Mouse (Mus musculus): ENCODE measurements at regions not wholly inside any gene's neighbourhood (a gene's known extent, or its start where the extent isn't known, plus 50 kb on each side); places are given as distances from the start of the nearest gene placed in this dataset.

DNA sequence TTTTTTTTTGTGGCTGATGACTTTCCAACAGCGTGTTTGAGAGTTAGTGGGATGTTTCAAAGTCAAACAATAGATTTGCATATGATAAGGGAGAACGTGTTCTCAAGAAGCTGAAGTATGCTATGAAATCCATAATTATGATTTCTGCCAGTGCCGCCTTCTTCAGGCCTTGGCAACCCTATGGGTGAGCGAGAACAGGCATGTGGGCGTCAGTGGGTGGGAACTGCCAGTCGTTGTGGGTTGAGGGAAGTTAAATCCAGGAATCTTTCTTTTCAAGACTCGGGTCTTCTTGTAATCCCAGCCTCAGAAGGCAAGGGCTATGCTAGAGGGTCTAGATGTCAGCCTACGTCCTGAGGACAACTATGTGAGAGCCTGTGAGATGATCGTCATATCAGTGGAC, 60.6 kb upstream of the Slc30a5 start:
- WGBS, result 90% methylated on average over 9 of the region's 9 CpGs
- no peak overlapping the region for H3K4me3 ChIP-seq
- no peaks in the 10 kb centered on the region for H3K27me3 ChIP-seq (replicated peaks)
- no peaks in the 10 kb centered on the region for H3K36me3 ChIP-seq (replicated peaks)
- no peak for ATAC-seq (replicated peaks)
- no peak overlapping the region for H3K4me2 ChIP-seq
- 0 out of 2 replicates have a peak, but pooled peaks cover 3% of the 10 kb centered on the region for H3K4me1 ChIP-seq
- H3K9ac ChIP-seq, result no peak overlapping the region
- no peak overlapping the region for H3K27ac ChIP-seq
- no peaks in the 10 kb centered on the region for H3K9me3 ChIP-seq

DNA sequence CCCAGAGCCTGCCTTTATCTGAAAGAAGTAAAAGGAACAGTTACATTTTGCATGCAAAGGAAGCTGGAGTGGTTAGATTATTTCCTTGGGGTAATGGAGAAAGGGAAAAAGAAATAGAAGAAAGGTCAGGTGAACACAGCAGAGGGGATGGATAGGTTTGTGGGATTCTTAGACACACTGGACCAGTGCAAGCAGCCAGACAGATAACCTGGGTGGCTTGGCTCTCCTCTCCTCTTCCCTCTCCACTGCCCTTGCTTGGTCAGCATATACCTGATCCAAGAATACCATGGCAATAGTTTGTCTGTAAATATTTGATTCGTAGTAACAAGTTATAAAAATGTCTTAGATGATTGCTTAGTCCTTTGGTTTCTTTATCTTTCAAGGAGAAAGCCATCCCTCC, 59.9 kb upstream of the Slc30a5 start:
- no peaks in the 10 kb centered on the region for H3K9me3 ChIP-seq
- 89% methylated on average over 1 of the region's 1 CpGs for WGBS
- H3K4me2 ChIP-seq, result peak overlapping the region; percentile 42
- H3K4me3 ChIP-seq, result no peak overlapping the region
- 0 out of 2 replicates have a peak overlapping the region, but pooled peaks have one; percentile 31 for H3K27ac ChIP-seq
- H3K36me3 ChIP-seq (replicated peaks), result no peaks in the 10 kb centered on the region
- peak; percentile 39; the same call in 1 of the 2 replicates for ATAC-seq (replicated peaks)
- 0 out of 2 replicates have a peak, but pooled peaks cover 3% of the 10 kb centered on the region for H3K4me1 ChIP-seq
- no peak overlapping the region for H3K9ac ChIP-seq
- H3K27me3 ChIP-seq (replicated peaks), result no peaks in the 10 kb centered on the region

DNA sequence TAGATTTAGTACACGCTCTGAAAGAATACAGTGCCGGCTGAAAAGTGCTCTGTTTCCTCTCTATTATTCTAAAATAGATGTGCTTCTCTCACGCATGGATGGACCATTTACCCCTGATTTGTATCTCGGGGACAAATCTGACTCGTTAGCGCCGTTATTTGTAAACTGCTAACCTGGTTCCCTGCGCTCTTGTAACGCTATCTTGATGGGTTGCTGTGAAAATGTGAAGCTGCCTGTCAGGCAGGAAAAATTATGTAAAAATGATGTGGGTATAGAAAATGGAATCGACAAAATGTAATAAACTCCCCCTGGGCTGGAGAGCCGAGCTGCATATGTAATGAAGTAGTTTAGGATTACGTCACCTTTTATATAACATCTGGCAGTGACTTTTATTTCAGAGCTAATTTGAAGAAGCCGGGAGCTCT, 59.4 kb upstream of the Slc30a5 start:
- Histone ChIP-seq H3K9me3 (no peaks in the 10 kb centered on the region), H3K9ac (no peak overlapping the region), H3K27ac (peak overlapping the region; percentile 62), H3K4me3 (peak overlapping the region; percentile 22), H3K4me2 (peak overlapping the region; percentile 42), H3K27me3 (replicated peaks) (no peaks in the 10 kb centered on the region), H3K4me1 (0 out of 2 replicates have a peak, but pooled peaks cover 3% of the 10 kb centered on the region), H3K36me3 (replicated peaks) (no peaks in the 10 kb centered on the region)
- WGBS, result 32% methylated on average over 13 of the region's 13 CpGs
- ATAC-seq (replicated peaks), result peak; percentile 66

DNA sequence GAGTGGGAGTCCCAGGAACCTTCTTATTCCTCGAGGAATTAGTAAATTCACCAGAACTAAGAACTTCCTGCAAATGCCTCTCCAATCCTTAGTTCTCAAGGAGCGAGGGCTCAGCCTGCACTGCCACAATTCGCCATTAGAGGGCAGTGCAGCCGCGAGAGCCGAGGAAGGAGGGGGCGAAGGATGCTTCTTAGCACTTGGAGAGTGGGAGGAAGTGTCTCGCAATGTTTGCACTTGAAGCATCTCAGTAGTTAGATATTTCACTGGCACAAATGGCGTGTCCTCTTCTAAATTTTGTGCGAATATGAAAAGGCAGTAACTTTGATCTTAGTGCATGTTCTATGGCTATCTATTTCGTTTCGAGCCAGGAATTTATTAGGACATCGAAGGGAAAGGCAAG, 59.0 kb upstream of the Slc30a5 start:
- H3K9ac ChIP-seq, result no peak overlapping the region
- no peaks in the 10 kb centered on the region for H3K36me3 ChIP-seq (replicated peaks)
- H3K9me3 ChIP-seq, result no peaks in the 10 kb centered on the region
- 0 out of 2 replicates have a peak, but pooled peaks cover 3% of the 10 kb centered on the region for H3K4me1 ChIP-seq
- peak overlapping the region; percentile 62 for H3K27ac ChIP-seq
- peak overlapping the region; percentile 42 for H3K4me2 ChIP-seq
- H3K27me3 ChIP-seq (replicated peaks), result no peaks in the 10 kb centered on the region
- peak; percentile 81 for ATAC-seq (replicated peaks)
- H3K4me3 ChIP-seq, result peak overlapping the region; percentile 22
- WGBS, result 19% methylated on average over 13 of the region's 13 CpGs

DNA sequence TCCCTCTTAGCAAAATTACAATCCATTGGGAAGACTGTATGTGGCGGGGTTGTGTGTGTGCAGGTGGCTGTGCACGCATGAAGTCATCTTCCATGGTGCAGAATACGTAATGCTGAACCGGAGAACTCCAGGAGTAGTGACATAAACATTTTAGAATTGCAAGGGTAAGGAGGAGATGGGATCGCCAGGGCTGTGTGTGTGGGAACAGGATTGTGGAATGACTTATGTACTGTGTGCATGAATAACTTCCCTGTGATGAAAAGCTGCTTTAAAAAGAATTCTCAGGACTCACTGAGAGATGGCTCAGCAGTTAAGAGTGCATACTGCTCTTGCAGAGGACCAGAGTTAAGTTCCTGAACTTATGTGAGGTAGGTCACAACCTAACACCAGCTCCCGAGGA, 57.2 kb upstream of the Slc30a5 start:
- Histone ChIP-seq H3K9me3 (no peaks in the 10 kb centered on the region), H3K4me3 (no peak overlapping the region), H3K27me3 (replicated peaks) (no peaks in the 10 kb centered on the region), H3K4me2 (no peak overlapping the region), H3K27ac (no peak overlapping the region), H3K36me3 (replicated peaks) (no peaks in the 10 kb centered on the region), H3K9ac (no peak overlapping the region), H3K4me1 (0 out of 2 replicates have a peak, but pooled peaks cover 3% of the 10 kb centered on the region)
- ATAC-seq (replicated peaks), result no peak
- WGBS, result 81% methylated on average over 6 of the region's 6 CpGs

DNA sequence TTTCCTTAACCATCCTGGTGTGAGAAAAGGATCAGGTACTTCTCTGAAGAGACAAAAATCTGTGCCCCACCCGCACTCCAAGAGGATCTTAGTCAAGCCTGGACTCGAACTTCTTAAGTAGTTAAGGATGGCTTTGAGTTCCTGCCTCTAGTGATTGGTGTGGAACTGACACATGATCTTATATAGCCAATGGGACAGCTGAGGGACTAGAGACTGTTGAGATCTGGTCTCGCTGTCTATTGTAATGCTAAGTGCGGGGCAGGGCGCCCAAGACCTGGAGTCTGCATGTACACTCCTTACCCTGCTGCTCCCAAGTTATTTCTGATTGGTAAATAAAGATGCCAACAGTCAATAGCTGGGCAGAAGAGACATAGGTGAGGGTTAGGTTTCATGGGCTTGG, 55.3 kb upstream of the Slc30a5 start:
- Histone ChIP-seq H3K9ac (no peak overlapping the region), H3K4me1 (0 out of 2 replicates have a peak, but pooled peaks cover 3% of the 10 kb centered on the region), H3K4me3 (no peak overlapping the region), H3K27me3 (replicated peaks) (no peaks in the 10 kb centered on the region), H3K4me2 (no peak overlapping the region), H3K36me3 (replicated peaks) (no peaks in the 10 kb centered on the region), H3K9me3 (no peaks in the 10 kb centered on the region), H3K27ac (no peak overlapping the region)
- ATAC-seq (replicated peaks), result no peak
- 81% methylated on average over 5 of the region's 5 CpGs for WGBS

DNA sequence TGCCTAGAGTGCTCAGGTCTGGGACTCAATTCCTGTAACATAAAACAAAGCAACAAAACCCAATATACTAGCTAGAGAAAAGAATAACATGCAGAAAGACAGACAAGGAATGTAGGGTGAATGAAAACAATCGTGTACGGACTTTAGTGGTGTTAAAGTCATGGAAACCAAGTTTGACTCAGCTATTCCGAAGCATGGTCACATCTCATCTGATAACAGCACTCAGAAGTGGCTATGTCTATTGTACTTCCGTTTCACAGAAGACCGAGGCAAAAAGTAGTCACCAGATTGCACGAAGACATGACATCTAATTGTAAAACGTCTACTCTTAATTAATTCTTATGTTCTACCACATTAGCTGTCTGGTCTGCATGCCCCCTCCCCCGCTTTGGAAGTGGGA, 50.5 kb upstream of the Slc30a5 start:
- H3K9me3 ChIP-seq, result no peaks in the 10 kb centered on the region
- no peak overlapping the region for H3K9ac ChIP-seq
- H3K4me2 ChIP-seq, result no peak overlapping the region
- ATAC-seq (replicated peaks), result no peak
- H3K4me1 ChIP-seq, result no peaks in the 10 kb centered on the region
- no peak overlapping the region for H3K4me3 ChIP-seq
- H3K27me3 ChIP-seq (replicated peaks), result no peaks in the 10 kb centered on the region
- 87% methylated on average over 8 of the region's 8 CpGs for WGBS
- H3K27ac ChIP-seq, result no peak overlapping the region
- no peaks in the 10 kb centered on the region for H3K36me3 ChIP-seq (replicated peaks)
